Mouse (Mus musculus) cerebellum, postnatal 25 days (tissue): ENCODE data around the gene Abat.
"Not testable (repeated sequence)": the region's sequence is repeated elsewhere in the genome, so short reads cannot be mapped to it uniquely, and the experiment has no call there.

Source experiments
- DNase-seq, 2 experiments: peaks; one replicate each; pipeline ENCODE4 v3.0.0; 2021; ENCODE audit warnings: mixed read lengths in 2 of 2

Gene Abat

DNA sequence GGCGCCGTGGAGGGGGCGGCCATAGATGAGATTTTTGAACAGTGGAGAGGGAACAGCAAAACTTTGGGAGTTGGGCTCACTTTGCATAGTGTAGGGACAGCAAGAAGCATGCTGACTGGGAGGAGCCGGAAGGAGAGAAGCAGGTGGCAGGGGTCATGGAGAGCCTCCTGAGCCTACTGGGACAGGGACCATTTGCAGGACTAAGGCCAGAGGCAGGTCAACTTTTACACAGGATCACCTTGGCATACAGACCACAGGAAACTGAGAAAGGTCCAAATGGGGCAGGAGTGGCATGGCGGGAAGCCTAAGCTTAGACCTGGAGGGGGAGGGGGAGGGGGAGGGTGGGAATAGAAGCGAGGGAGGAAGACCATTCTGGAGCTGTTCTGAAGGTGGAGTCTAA lies 20.2 kb downstream of the Abat start:
- DNase-seq: no peak

DNA sequence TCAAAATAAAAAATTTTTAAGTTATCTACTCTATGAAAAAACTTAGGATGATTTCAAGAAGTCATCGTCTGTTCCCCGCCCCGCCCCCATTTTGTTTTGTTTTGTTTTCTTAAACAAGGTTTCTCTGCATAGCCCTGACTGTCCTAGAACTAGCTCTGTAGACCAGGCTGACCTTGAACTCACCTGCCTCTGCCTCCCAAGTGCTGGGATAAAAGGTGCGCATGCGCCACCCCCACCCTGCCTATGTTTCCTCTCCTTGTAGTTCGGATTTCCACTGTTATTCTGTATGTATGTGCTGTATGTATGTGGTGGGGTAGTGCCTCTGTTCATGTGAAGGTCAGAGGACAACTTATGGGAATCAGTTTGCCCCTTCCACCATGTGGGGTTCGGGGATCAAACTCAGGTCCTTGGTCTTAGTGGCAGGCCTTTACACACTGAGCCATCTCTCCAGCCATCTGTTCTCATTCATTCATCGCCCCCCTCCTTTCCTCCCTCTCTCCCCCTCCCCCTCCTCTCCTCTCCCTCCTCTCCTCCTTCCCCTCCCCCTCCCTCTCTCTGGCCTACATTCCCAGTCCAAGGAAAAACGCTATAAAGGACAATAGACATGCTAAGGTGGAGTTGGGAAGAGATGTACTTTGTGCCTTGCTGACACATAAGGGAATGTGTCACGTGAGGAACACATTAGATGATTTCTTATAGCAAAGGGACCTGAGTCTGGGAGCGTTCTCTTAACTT lies 21.4 kb downstream of the Abat start:
- DNase-seq: no peak

DNA sequence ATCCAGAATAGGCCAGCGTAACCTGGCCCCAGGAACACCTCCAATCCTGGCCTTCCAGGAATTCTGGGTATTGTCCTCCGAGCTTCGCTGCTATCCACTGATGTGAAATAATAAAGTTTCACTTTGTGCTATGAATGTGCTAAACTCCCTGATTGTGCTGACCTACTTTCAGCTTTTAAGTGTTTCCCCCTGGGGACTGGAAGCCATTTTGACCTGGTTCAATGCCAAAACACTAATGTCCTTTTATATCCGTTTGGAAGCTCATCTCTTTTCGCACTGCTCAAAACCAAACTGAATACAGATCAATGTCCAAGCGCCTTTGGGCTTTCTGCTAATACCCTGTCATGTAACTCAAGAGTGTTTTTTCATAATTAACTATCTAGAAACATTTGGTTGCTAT lies 22.2 kb downstream of the Abat start:
- DNase-seq: no peak

DNA sequence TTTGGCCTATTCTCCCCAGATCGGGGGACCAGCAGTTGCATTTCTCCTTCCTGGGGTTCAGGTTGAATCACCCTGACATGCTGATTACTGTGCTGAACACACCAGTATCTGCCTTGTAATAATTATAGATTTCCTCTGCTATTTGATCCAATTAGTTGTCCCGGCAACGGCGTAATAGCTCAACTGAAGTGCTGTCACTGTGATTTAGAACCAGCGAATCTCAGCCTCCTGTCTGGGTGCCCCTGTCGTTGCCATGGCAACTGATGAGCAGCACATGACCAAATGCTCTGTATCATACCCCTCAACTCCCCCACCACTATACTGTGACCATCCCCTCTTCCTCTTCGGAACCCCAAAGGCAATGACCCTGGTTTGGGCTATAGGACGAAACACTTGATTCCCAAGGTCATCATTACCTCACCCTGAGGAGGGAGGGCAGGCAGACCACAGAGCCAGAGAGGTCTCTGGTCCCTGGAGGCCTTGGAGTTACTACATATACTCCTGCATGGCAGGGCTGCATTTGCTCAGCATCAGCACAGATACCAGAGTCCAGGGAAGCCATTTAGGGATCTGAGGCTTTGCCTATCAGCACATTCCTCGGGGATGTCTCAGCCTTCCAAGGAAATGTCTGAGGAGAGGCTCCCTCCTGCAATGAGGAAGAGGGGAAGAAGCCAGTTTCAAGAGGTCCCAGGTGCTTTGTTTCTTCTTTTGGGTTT lies 26.1 kb downstream of the Abat start:
- DNase-seq: no peak

DNA sequence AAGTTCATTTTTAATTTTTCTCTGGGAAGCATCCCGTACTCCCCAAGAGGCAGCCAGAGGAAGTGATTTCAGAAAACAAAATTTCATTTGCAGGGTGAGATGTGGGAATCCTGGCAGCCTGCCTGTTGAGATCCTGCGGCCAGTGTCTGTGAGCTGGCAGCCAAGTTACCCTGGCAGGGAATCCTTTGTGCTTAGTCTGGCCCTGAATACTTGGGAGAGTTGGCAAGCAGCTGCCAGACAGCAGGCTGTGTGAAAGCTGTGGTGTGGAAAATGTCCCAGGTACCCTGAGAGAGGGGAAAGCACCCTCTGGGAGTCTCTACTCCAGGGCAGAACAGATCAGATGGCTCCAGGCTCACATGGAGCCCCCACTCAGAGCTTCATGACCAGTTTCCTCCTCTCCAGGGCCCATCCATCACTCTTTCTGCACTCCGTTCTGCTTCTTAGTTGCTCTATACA lies 27.7 kb downstream of the Abat start:
- peak; percentile 85 to 89 for DNase-seq

DNA sequence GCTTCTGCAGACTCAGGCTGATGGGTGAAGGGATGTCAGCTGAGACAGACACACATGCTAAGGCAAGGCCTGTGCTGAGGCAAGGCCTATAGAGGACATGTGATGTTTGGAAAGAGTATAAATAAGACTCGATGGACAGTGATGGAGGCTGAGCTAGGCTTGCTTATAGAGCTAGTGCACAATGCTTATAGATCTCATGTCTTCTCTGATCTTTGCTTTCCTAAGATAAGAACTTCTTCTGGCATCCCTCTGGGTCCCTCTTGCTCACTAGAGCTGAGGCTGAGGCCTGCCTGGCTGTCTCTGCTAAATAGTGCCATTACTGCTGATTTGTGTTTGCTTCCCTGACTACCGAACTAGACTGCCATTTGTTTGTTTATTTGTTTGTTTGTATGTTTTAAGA lies 34.6 kb downstream of the Abat start:
- DNase-seq: no peak

DNA sequence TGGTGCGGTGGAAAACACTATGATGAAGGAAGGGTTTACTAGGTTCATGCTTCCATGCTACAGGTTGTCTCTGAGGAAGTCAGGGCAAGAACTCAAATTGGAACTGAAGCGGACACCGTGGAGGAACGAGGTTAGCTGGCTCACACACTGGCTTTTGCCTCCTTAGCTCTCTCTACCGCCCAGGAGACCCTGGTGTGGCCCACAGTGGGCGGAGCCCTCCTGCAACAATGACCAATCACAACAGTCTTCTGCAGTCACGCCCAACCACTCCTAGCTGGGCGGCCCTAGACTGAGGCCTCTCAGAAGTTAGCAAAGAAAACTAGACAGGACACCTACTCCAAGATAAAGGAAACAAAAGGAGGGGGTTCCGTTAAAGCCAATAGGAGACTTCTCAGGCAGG lies 36.3 kb downstream of the Abat start:
- DNase-seq: no peak

DNA sequence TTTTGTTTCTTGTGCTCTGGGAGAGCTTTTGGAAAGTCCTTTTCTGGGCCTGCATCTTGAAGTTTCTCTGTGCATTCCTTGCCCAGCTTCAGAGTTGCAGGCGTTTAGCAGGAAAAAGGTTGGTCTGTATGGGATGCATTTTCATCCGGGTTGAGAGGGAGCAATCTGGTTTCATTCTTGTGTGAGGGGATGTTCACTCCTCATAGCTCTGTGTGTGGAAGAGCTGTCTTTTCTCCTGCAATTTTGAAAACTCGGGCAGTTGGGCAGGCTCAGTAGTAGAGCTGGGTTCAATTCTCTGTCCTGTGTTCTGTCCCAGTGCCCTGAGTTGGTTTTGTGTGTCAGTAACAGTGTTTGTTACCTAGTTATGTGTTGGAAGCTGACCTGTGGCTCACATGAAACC lies 41.1 kb downstream of the Abat start:
- DNase-seq: no peak

DNA sequence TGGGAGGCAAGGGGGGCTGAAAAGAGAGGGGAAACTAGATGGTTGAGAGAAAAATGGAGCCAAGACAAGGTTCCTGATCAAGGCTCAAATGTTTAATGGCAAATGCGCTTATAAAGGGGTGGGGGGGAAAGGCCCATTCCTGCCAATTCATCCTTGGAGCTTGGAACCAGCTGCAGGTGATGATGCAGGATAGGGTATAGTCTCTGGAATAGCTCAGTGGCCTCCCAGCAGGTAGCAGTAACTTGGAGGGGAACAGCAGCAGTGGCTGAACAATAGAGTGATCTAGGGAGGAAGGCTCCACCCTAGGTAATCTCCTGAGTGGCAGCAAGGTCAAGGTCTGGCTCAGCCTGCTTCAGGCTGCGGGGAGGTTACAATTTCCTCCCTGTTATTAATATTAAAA lies 41.5 kb downstream of the Abat start:
- not testable (repeated sequence) for DNase-seq

DNA sequence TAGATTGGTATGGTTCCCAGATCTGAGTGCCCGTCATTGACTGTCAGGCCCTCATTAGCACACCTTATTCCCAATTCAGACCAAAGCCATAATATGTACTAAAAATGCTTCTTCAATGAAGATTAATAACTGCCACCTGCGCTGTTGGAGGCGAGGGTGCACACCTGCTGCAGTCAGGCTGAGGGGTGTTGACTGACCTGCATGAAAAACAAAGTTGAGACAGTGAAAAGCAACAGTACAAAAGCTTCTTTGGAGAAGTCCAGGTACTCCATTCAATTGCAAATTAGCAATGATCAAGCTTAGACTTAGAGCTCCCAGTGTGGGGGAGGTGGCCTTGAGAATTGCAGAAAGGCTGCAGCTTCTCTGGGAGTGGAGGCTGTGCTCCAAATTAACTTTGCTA lies 42.1 kb downstream of the Abat start:
- not testable (repeated sequence) for DNase-seq

DNA sequence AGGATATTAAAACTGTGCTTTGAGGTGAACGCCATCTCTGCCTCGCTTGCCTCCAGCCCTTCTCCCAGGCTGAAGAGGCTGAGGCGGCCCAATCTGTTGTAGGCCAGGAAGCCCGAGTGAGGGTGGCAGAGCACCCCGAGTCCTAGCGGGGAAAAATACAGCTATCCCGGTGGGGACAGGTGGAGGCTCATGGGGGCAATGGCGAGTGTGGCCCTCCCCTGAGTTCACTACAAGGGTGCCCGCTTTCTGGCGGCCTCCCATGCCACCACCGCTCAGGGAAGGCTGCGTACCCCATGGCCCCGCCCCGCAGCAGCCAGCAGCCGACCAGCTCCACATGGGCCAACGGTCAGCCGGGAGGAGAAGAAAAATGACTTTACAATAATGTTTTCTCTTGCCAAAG lies 46.9 kb downstream of the Abat start:
- DNase-seq: no peak

DNA sequence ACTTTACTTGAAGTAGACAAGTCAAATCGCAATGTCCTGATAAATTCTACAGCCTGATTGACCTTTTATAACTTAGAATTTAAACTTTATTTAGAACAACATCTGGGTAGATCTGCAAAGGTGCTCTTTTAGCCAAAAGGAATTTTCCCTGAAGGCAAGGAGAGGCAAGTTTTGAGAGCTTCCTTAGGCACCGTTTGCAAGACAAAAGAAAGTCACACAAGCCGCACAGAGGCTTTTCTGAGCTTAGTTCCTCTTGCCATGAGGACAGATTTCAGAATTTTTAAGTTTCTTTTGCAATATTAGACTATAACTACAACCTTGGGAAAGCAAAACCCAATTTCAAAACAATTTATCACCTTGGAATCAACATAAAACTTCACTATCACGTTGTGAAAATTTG lies 47.9 kb downstream of the Abat start:
- DNase-seq: not testable (repeated sequence)

DNA sequence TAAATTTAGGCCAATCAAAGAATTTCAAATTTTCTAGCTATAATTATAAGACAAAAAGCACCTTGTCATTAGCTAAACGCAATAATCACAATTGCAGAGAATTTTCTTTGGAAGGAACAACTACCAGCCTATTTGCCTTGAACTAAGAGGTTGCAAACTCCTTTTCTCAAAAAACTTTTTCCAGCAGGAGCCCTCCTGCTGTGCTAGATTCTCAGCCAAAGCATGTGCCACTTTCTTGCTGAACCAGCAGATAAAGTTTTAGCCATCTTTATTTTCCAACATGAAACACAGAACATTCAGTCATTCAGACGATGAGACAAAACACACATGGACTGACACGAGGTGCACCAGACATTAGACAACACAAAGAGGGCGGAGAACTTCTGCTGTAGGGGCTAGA lies 48.6 kb downstream of the Abat start:
- DNase-seq: not testable (repeated sequence)

DNA sequence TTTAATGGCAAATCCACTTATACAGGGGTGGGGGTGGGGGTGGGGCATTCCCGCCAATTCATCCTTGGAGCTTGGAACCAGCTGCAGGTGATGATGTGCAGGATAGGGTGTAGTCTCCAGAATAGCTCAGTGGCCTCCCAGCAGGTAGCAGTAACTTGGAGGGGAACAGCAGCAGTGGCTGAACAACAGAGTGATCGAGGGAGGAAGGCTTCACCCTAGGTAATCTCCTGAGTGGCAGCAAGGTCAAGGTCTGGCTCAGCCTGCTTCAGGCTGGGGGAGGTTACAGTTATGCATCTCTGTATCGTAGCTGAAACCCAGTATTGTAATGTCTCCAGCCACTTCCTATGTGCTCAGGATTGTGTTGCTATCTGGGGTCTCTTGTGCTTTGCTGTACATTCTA lies 49.6 kb downstream of the Abat start:
- DNase-seq: not testable (repeated sequence)

DNA sequence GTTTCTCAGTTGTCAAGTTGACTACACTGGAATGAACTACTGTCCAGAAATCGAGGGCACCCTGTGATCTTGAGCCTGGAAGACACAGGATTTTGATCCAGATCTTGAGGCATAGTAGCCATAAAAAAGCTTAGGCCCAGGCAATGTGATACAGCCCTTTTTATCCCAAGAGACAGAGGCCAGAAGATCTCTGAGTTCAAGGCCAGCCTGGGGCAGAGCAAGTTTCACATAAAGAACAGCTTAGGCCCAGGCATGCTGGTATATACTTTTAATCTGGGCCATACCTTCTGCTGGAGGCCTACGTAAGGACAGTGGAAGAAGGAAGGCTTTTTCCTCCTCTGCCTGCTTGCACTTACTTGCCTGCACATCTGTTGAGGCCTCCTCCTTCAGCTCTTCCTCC lies 51.6 kb downstream of the Abat start:
- DNase-seq: no peak

DNA sequence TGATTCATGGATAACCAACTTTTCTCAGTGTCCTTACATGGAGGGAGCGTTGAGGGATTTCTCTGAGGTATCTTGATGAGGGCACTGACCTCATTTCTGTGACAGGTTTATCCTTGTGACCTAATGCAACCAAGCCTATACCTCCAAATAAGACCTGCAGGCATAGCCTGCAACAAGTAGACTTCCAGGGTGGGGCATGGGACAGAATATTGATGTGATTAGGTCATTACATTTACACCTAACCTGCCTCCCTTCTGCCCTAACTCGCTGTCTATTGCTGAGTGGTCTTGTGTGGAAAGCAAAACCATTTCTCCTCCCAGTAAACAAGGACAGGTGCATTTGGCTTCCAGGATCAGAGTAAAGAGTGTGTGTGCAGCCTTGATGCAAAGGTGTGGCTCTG lies 52.3 kb downstream of the Abat start:
- no peak for DNase-seq

DNA sequence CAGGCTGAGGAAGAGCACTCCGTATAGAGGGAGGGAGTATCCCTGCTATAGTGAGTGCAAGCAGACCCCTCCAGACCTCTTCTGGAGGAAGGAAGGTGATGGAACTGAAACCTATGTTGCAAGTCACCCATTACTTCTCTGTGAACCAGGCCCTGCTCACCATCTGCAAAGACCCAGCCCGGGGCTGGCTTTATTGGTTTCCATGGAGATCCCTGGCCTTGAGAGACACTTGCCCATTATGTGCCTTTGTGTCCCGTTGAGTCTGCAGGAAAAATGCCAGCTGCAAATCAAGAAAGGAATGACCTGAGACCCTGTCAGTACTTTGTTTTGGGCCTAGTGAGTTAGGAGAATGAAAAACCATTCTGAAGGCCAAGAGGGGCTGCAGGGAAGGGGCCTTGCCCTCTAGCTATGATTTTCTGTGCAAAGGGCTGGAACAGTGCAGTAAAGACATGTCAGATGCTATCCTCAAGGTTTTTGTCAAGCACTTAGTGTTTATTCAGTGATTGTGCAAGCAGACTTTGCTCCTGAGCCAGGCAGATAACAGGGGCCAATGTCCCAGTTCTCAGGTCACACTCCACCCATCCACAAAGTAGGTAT lies 53.0 kb downstream of the Abat start:
- no peak for DNase-seq

DNA sequence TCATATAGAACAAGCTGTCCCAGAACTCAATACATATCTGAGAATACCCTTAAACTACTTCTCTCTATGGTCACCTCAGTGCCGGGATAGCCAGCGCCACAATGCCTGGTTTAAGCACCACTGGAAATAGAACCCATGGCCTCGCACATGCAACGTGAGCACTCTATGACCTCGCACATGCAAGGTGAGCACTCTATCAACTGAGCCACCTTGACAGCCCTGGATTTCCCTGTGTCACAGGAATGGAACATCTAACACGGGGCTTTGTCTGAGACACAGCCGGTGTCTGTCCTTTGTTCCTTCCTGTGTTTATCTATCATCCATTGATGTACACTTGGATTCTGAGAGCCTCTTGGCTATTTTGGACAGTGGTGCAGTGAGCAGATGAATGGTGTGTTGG lies 55.7 kb downstream of the Abat start:
- DNase-seq: no peak

DNA sequence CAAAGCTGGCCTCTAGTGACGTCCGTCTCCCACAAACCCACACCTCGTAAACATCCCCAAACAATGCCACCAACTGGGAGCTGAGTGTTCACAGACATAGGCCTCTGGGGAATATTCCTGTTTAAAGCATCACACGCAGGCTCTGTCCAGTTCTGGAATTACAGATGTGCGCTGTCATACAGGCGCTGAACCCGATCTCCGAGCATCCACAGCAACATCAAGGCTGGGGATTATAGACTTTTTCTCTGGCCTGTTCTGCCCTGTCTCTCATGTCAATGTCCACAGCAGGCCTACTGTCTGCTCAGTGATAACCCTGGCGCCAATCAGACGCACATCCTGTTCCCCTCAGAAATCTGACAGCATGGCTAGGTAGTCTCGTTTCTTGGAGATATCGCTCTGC lies 57.1 kb downstream of the Abat start:
- no peak for DNase-seq

DNA sequence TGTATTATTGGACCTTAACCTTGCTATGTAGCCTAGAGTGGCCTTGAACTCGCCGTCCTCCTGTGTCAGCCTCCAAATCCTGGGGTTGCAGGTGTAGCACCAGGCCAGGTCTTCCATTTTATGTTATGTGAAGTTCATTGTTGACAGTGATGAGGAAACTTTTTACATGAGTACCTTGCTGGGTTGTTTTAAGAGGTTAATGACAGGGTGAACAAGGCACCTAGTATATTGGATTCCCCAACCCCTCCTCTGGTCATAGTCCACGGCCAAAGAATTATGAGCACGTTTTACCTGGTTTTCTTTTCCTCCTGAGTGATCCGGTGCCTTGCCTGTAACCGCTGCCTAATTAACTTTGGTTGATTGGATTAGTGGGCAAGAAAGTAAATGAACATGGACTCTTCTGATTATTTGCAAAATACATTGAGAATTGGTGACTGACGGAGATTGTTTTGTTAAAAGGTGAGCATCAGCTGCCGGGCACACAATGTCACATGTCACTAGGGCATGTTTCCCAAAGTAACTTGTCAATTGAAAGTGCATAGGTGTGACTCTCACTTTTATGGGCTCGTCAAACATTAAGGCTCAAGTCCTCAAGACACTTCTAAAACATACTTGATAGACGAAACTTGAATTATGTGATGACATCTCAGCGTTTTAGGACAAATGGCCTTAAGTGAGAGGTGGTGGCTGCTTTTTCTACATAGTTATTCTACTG lies 57.8 kb downstream of the Abat start:
- DNase-seq: no peak

DNA sequence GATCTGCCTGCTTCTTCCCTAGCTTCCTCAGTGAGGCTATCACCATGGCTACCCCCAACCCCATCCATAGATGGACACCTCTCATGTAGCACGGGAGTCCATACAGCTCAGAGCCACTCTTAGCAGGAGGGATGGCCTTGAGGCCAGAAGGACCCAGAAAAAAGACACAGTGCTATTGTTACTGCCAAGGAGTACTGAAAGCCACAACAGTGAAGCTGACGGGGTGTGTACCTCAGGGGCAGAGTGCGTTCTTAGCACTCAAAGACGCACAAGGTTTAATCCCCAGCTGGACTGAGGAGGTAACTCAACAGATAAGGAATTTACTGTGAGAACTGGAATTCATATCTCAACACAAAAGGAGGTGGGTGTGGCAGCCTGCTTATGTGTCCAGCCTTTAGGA lies 59.8 kb downstream of the Abat start:
- DNase-seq: no peak

DNA sequence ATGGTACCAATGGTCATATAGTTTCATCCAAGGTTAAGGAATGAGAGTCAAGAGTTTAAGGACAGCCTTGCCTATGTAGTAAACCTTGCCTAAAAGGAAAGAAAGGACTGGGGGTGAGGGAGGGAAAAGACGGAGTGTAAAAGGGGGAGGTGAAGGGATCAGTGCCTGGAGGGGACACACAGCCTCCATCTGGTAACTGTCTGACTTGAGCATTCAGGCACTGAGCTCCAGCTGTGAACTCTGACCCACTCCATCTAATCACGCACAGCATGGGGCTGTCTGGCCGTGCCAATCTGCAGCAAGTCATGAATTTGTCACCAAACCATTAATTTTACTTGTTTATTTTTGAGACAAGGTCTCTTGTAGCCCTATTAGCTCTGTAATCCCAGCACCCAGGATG lies 60.5 kb downstream of the Abat start:
- no peak for DNase-seq

DNA sequence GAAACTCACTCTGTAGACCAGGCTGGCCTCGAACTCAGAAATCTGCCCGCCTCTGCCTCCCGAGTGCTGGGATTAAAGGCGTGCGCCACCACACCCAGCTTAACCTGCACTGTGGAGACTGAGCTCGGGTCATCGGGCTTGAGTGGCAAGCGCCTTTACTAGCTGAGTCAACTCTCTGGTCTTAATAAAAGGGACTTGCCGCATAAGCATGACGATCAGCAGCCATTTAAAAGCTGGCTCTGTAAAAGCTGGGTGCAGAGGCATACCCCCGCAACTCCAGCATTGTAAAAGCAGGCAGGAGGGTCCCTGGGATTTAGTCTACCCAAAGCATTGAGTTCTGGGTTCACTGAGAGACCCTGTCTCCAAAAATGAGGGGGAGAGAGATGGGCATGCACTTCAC lies 61.1 kb downstream of the Abat start:
- no peak for DNase-seq

DNA sequence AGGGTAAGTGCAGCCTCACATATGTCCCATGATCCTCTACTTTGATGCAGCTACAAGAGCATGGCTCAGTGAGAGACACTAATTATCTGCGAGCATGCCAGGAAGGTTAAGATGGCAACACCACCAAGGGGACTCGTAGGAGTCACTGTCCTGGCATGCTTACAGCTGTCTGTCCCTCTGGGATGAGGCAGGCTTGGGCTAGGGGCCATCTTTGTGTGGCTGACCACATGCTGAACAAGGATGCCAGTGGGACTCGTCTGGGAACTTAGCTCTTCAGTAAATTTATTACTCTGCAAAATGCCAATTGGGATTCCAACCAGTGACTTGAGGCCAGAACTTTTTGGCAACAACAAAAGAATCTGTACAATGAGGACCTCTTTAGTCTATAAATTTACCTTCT lies 62.9 kb downstream of the Abat start:
- DNase-seq: peak in 1 of 2 experiments; percentile 1
